In genomic region chr16:52184350-52184749, GRCm38 (mm10) we compare ENCODE assay signal across 23 mouse cellular contexts.
DNase-seq lines count a peak whose midpoint lies in the region; ATAC-seq and TF ChIP-seq lines count a peak whose summit lies in the region.
"Had no signal": no experiment of that assay in that cellular context is flagged by ENCODE, and none has a peak within 500 bp of the region (broad histone marks: within the 10 kb centered on the region; RNA-seq: fewer than 3 reads in every experiment).

No protein-coding gene starts in this region.

- intact Hi-C loops in left cerebral cortex, postnatal 36 days (cut with DNase I) = loop anchor here (5.0 kb wide), 3 partner anchors 152 to 1342 kb away; partner anchors contain the start of gene Cblb

- H3K36me3 ChIP-seq in stomach, postnatal 0 days (ENCODE audit: control insufficient read depth, insufficient read depth, low read length) = 0 out of 2 replicates have a peak, but pooled peaks cover 3% of the 10 kb centered on the region

- no peak for TF ChIP-seq CTCF in stomach, postnatal 0 days (IDR thresholded peaks at IDR 0.05; ENCODE audit: low read depth)

- peak; percentile 60 for ATAC-seq in frontal cortex, adult (ENCODE audit: low TSS enrichment)
- no peak for ATAC-seq in stomach, postnatal 0 days (ENCODE audit: low FRiP score, low TSS enrichment)
- ATAC-seq: CD4-positive, CD25-positive, alpha-beta regulatory T cell, adult 4 months; forebrain, embryonic 15.5 days had no signal

- no peak overlapping the region for H3K9ac ChIP-seq in stomach, postnatal 0 days (ENCODE audit: low read length)
- H3K9ac ChIP-seq: embryonic facial prominence, embryonic 12.5 days; forebrain, embryonic 15.5 days; heart, embryonic 15.5 days; hindbrain, embryonic 14.5 days had no signal

- no peak overlapping the region for H3K4me3 ChIP-seq in stomach, postnatal 0 days (ENCODE audit: low read depth, low read length)
- H3K4me3 ChIP-seq: embryonic facial prominence, embryonic 12.5 days; forebrain, embryonic 15.5 days; heart, embryonic 15.5 days had no signal

- no peaks in the 10 kb centered on the region for H3K4me1 ChIP-seq in stomach, postnatal 0 days (replicated peaks; ENCODE audit: control insufficient read depth, insufficient read depth)
- H3K4me1 ChIP-seq: embryonic facial prominence, embryonic 12.5 days; forebrain, embryonic 15.5 days had no signal

- no peak overlapping the region for H3K4me2 ChIP-seq in stomach, postnatal 0 days (replicated peaks; ENCODE audit: low read depth)
- H3K4me2 ChIP-seq: embryonic facial prominence, embryonic 12.5 days; forebrain, embryonic 15.5 days; heart, embryonic 11.5 days; heart, embryonic 15.5 days; hindbrain, embryonic 14.5 days had no signal

- H3K27ac ChIP-seq in stomach, postnatal 0 days (replicated peaks) = no peak overlapping the region
- H3K27ac ChIP-seq: embryonic facial prominence, embryonic 12.5 days; forebrain, embryonic 15.5 days; heart, embryonic 15.5 days; hindbrain, embryonic 14.5 days had no signal

- DNase-seq in frontal cortex, postnatal 14 days (ENCODE audit: low spot score in 2 of 2) = no peak
- peak; percentile 12 to 17 for DNase-seq in left cerebral cortex, adult 18-20 months (ENCODE audit: low spot score in 2 of 2)
- DNase-seq in left cerebral cortex, postnatal 36 days (ENCODE audit: low spot score in 2 of 2) = no peak
- peak; percentile 31 to 32 for DNase-seq in right cerebral cortex, postnatal 36 days (ENCODE audit: low spot score in 2 of 2)
- DNase-seq in right cerebral cortex, postnatal 25 days = no peak
- DNase-seq in stomach, postnatal 0 days (ENCODE audit: low spot score) = no peak
- DNase-seq: adrenal gland, adult 8-10 months; adrenal gland, postnatal 36 days; B cell, adult 2 months; cerebellum, adult 11 months; cerebellum, adult 9-10 months; cerebellum, postnatal 25 days; gastrocnemius, postnatal 36 days; heart, adult 18-20 months; heart, postnatal 14 days had no signal

- 87% methylated on average over 10 of the region's 10 CpGs for WGBS in stomach, postnatal 0 days

- H3K9me3 ChIP-seq in stomach, postnatal 0 days (ENCODE audit: control insufficient read depth, low read length) = no peaks in the 10 kb centered on the region
- H3K9me3 ChIP-seq: embryonic facial prominence, embryonic 12.5 days; forebrain, embryonic 15.5 days; G1E; heart, embryonic 15.5 days had no signal

- no peaks in the 10 kb centered on the region for H3K27me3 ChIP-seq in stomach, postnatal 0 days (ENCODE audit: control insufficient read depth, insufficient read depth, low read length)
- H3K27me3 ChIP-seq: embryonic facial prominence, embryonic 12.5 days; forebrain, embryonic 15.5 days; heart, embryonic 15.5 days had no signal

- TF ChIP-seq EP300 in stomach, postnatal 0 days (optimal IDR thresholded peaks at IDR 0.05) = no peak

Comparison
In these comparisons a context has a peak if more than half of its experiments do, and no peak if none do; other contexts are left out.
1. DNase-seq: peak in left cerebral cortex, adult 18-20 months (2 of 2) and right cerebral cortex, postnatal 36 days (2 of 2); none in frontal cortex, postnatal 14 days (0 of 2), left cerebral cortex, postnatal 36 days (0 of 2), right cerebral cortex, postnatal 25 days (single experiment) and stomach, postnatal 0 days (single experiment).